Mouse (Mus musculus) neural tube, embryonic 14.5 days (tissue): ENCODE measurements around the gene Supt3. TPM values are rescaled to one million over a fixed set of nuclear protein-coding genes. Genes with fewer than 3 reads are reported as not detected.

Experiments
- polyA plus RNA-seq: library from polyadenylated mRNA; unstranded; fragments of >200 nt; fragmentation: Nextera tagmentation; extraction: Ambion mirVana; gene quantifications from 2 replicates; pipeline ENCODE4 v1.2.1, GENCODE M21; 2014

Gene Supt3
- polyA plus RNA-seq, 1 experiment from 2014 or later = 27.5 TPM

Other genes with a start within 250 kb of the Supt3 start
- gene Runx2, start 37.6 kb downstream of the Supt3 start, polyA plus RNA-seq = 0.44 and 0.64 TPM in 2 replicates